Mouse (Mus musculus) liver, embryonic 18 days (tissue): ENCODE data around the gene Cox7a2l. TPM values are rescaled to one million over a fixed set of nuclear protein-coding genes. Genes with fewer than 3 reads are reported as not detected.

Source experiments
- polyA plus RNA-seq: library from polyadenylated mRNA; depleted of rRNA; stranded (reverse); fragments of >200 nt; gene quantifications from 2 replicates; pipeline ENCODE4 v1.2.3, GENCODE M21; 2012; rRNA removed

Gene Cox7a2l
- polyA plus RNA-seq: 110 and 120 TPM in 2 replicates

DNA sequence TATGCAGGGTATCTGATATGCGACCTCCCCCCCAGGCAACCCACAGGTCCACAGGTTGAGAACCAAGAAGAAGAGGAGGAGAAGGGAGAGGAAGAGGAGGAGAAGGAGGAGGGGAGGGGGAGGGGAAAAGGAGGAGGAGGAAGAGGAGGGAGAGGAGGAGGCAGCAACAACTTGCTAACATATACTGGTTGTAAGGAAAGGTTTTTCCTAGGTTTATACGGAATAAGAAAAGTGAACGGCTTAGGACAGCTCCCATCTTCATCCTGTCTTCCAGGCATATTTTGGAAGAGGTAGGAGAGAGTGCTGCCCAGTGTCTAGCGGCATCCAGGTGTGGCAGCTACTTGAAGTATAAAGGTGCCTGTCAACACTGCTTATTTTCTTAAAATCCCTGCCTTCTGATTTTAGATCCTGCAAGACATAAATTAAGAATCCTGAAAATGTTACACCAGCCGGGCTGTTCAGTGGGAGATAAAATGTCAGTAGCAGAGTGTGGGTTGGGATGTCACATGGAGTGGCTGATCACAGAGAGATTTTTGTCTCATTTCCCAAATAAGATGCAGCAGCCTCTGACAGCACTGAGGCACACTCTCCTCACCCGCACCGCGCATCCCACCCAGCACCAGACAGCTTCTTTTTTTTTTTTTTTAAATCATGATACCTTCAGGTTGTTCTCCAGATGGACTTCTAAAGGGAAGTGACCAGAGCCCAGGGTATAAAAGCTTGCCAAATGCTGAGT lies at the start of gene Cox7a2l:
Gene Cox7a2l (minus strand): TSS at position 51 of the 736 bp plus-strand sequence.

Other genes starting within 250 kb of the Cox7a2l start
- gene Eml4, start 166.4 kb downstream of the Cox7a2l start, polyA plus RNA-seq: 5.8 and 6.6 TPM in 2 replicates
- 0.07 and 0.16 TPM in 2 replicates for gene Kcng3, start 114.6 kb upstream of the Cox7a2l start, polyA plus RNA-seq
- gene Mta3, start 188.8 kb upstream of the Cox7a2l start, polyA plus RNA-seq: 31.7 and 33.0 TPM in 2 replicates